In the genomic region with DNA sequence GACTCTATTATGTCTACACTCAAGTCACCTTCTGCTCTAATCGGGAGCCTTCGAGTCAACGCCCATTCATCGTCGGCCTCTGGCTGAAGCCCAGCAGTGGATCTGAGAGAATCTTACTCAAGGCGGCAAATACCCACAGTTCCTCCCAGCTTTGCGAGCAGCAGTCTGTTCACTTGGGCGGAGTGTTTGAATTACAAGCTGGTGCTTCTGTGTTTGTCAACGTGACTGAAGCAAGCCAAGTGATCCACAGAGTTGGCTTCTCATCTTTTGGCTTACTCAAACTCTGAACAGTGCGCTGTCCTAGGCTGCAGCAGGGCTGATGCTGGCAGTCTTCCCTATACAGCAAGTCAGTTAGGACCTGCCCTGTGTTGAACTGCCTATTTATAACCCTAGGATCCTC, we compare ENCODE assay signal across 14 mouse cellular contexts. TPM values are rescaled to one million over a fixed set of nuclear protein-coding genes. Genes with fewer than 3 reads are reported as not detected.
DNase-seq lines count a peak whose midpoint lies in the region; ATAC-seq and TF ChIP-seq lines count a peak whose summit lies in the region.
"Had no signal": no experiment of that assay in that cellular context is flagged by ENCODE, and none has a peak within 500 bp of the region (broad histone marks: within the 10 kb centered on the region; RNA-seq: fewer than 3 reads in every experiment).

No protein-coding gene starts in this region.

- no peak for TF ChIP-seq CTCF in liver, adult 2 months (IDR thresholded peaks at IDR 0.05; ENCODE audit: low read depth, low read length)
- no peak for TF ChIP-seq CTCF in liver, postnatal 0 days (IDR thresholded peaks at IDR 0.05; ENCODE audit: low read depth)

- peak; percentile 1 to 7 for DNase-seq in frontal cortex, adult 2 months (ENCODE audit: extremely low spot score in 1 of 2, low spot score in 1 of 2)
- no peak for DNase-seq in frontal cortex, postnatal 25 days (ENCODE audit: low spot score in 2 of 2)
- peak; percentile 85 for DNase-seq in liver, adult 2 months (ENCODE audit: extremely low read depth, low read depth, low spot score)
- DNase-seq in liver, postnatal 0 days = no peak
- DNase-seq in layer of hippocampus, adult 8-10 months (ENCODE audit: low spot score in 2 of 2) = peak; percentile 11 to 30
- peak; percentile 32 for DNase-seq in telencephalon, adult 2 months (ENCODE audit: low read depth, low spot score)
- DNase-seq in ovary, adult 18-20 months (ENCODE audit: low spot score) = no peak
- DNase-seq: adrenal gland, postnatal 36 days had no signal

- no peaks in the 10 kb centered on the region for H3K36me3 ChIP-seq in liver, adult 2 months (ENCODE audit: control insufficient read depth, insufficient read depth, low read length)
- no peaks in the 10 kb centered on the region for H3K36me3 ChIP-seq in liver, postnatal 0 days (replicated peaks; ENCODE audit: insufficient read depth, low read length)
- H3K36me3 ChIP-seq: heart, embryonic 12.5 days; limb, embryonic 12.5 days; lung, embryonic 15.5 days had no signal

- H3K27ac ChIP-seq in liver, adult 2 months (replicated peaks; ENCODE audit: insufficient read depth, low read depth, low read length) = no peak overlapping the region
- H3K27ac ChIP-seq in liver, postnatal 0 days (ENCODE audit: low read depth) = no peak overlapping the region
- H3K27ac ChIP-seq: kidney, postnatal 0 days; limb, embryonic 12.5 days; lung, embryonic 15.5 days had no signal

- H3K4me1 ChIP-seq in liver, adult 2 months (ENCODE audit: control insufficient read depth, insufficient read depth, low read length) = no peaks in the 10 kb centered on the region
- no peaks in the 10 kb centered on the region for H3K4me1 ChIP-seq in liver, postnatal 0 days (ENCODE audit: insufficient read depth)
- H3K4me1 ChIP-seq: heart, embryonic 12.5 days; limb, embryonic 12.5 days; lung, embryonic 15.5 days had no signal

- H3K9me3 ChIP-seq in liver, postnatal 0 days (ENCODE audit: low read length) = no peaks in the 10 kb centered on the region
- H3K9me3 ChIP-seq: heart, embryonic 12.5 days; limb, embryonic 12.5 days; lung, embryonic 15.5 days had no signal

- H3K27me3 ChIP-seq in liver, adult 2 months (ENCODE audit: control insufficient read depth, insufficient read depth, low read length) = no peaks in the 10 kb centered on the region
- H3K27me3 ChIP-seq in liver, postnatal 0 days (ENCODE audit: insufficient read depth, low read length) = no peaks in the 10 kb centered on the region
- H3K27me3 ChIP-seq: heart, embryonic 12.5 days; limb, embryonic 12.5 days; lung, embryonic 15.5 days had no signal

- no peak for ATAC-seq in liver, postnatal 0 days
- ATAC-seq: hindbrain, embryonic 16.5 days; midbrain, embryonic 16.5 days had no signal

- no peak overlapping the region for H3K9ac ChIP-seq in liver, adult 2 months (ENCODE audit: low read depth, low read length)
- no peak overlapping the region for H3K9ac ChIP-seq in liver, postnatal 0 days (replicated peaks)
- H3K9ac ChIP-seq: heart, embryonic 12.5 days; limb, embryonic 12.5 days; lung, embryonic 15.5 days had no signal

- no peaks in the 10 kb centered on the region for H3K79me2 ChIP-seq in liver, adult 2 months (ENCODE audit: control insufficient read depth, insufficient read depth, low read length)

- H3K4me3 ChIP-seq in liver, adult 2 months (ENCODE audit: insufficient read depth, low read depth, low read length) = no peak overlapping the region
- no peak overlapping the region for H3K4me3 ChIP-seq in liver, postnatal 0 days (ENCODE audit: low read depth, low read length)
- H3K4me3 ChIP-seq: heart, embryonic 12.5 days; limb, embryonic 12.5 days; lung, embryonic 15.5 days had no signal

- no peak for TF ChIP-seq EP300 in liver, postnatal 0 days (IDR thresholded peaks at IDR 0.05; ENCODE audit: low read depth)

- TF ChIP-seq POLR2A in liver, adult 2 months (IDR thresholded peaks at IDR 0.05; ENCODE audit: extremely low read depth, insufficient read depth, low read length) = no peak

- 57% methylated on average over 10 of the region's 10 CpGs for WGBS in liver, adult 2 months
- WGBS in liver, postnatal 0 days (ENCODE audit: insufficient replicate concordance) = 85% methylated on average over 10 of the region's 10 CpGs

- H3K4me2 ChIP-seq in liver, postnatal 0 days (ENCODE audit: low read depth, low read length) = no peak overlapping the region
- H3K4me2 ChIP-seq: heart, embryonic 12.5 days; limb, embryonic 12.5 days; lung, embryonic 15.5 days had no signal

RNA-seq across cellular contexts. Expression of gene Cd40lg, which starts 11.4 kb away (rescaled TPM):
- not detected in 2 replicates for polyA plus RNA-seq in frontal cortex, adult 2 months (2012; rRNA removed)
- 0.07 and 0.18 TPM in 2 replicates for total RNA-seq in liver, adult 2 months (2014; rRNA removed)
- polyA plus RNA-seq in liver, adult 2 months (2012; rRNA removed) = 0.11 TPM in 1 of 2 replicates, not detected in the other
- polyA plus RNA-seq in liver, postnatal 0 days (2015; fragmentation: Nextera tagmentation; extraction: Ambion mirVana) = not detected in 2 replicates
- total RNA-seq in layer of hippocampus, adult 8-10 months (2022) = not detected
- total RNA-seq: adrenal gland, postnatal 36 days had no signal
- polyA plus RNA-seq: heart, embryonic 12.5 days; kidney, postnatal 0 days; limb, embryonic 12.5 days; lung, embryonic 15.5 days; midbrain, embryonic 16.5 days had no signal

Comparison
In these comparisons a context has a peak if more than half of its experiments do, and no peak if none do; other contexts are left out.
1. DNase-seq: peak in frontal cortex, adult 2 months (2 of 2), liver, adult 2 months (single experiment), layer of hippocampus, adult 8-10 months (2 of 2) and telencephalon, adult 2 months (single experiment); none in frontal cortex, postnatal 25 days (0 of 2), liver, postnatal 0 days (single experiment) and ovary, adult 18-20 months (single experiment).